Mouse (Mus musculus) spleen, postnatal 4 days (tissue): ENCODE results near the gene Tcl1b1.
"Not testable (repeated sequence)": the region's sequence is repeated elsewhere in the genome, so short reads cannot be mapped to it uniquely, and the experiment has no call there.

Experiments used
- DNase-seq, 2 experiments: peaks; one replicate each; pipeline ENCODE4 v3.0.0; 2022; ENCODE audit warnings: low spot score in 2 of 2

The Tcl1b1 gene

GRCm38 (mm10) chr12:105190743-105191142 lies 31.3 kb downstream of the Tcl1b1 start, which contains the start of gene Tcl1b3:
Tcl1b3 (plus strand) TSS chr12:105191043.
- DNase-seq, result not testable (repeated sequence)

- not testable (repeated sequence) for DNase-seq
Measured at GRCm38 (mm10) chr12:105199684-105200497, 40.4 kb downstream of the Tcl1b1 start.

DNA sequence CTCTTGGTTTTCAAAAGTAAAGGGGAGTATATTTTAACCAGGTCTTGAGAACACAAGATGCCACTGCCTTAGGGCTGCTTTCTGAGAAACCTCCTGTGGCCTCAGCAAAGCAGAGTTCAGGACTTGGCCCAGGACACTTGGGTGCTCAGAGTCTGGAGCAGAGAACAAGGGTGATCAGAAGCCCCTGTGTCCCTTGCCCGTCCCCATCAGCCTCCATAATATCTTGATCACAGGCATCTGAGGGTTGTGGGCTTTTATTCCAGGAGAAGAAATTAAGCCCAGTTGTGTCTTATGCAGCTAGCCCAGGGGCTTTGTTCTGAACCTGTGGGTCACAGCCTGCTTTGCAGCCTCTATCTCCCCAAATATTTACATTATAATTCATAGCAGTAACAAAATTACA lies 42.2 kb downstream of the Tcl1b1 start, which contains the start of gene Tcl1b4:
Tcl1b4 (plus strand) TSS at position 301 of the 400 bp plus-strand sequence.
- DNase-seq, result not testable (repeated sequence)

DNA sequence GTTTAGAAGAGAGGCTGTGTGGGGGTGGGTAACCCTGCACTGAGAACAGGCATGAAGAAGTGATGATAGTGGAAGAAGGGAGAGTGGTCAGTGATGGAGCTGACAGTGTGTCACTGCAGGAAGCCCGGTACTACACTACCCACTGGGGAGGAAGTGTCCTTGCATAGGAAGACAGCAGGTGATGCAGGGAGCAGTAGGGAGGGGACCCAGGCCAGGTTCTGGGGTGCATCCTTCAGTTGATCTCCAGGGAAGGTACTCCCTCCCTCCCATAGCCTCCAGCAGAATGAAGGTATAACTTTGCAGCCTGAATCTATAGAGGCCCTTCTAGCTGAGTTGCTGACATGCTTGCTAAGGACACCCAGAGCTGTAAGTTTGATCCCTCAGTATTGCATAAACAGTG lies 47.6 kb downstream of the Tcl1b1 start:
- DNase-seq, result no peak

DNA sequence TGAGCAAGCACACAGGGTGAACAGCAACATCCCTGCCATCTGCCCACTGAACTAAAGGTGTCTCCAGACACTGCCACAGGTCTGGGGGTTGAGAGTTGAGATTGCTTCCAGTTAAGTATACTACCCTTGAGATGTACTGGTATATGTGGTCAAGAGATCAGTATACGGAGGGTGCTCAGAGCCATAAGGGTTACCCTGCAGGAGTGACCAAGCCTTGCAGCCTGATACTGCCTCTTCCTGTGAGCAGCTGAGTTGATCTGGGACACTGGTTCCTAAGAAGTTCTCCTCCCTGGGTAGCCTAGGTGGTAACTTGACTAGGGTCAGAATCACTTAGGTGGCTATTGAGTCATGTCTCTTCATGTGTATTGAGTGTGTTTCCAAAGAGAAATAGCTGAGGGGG lies 49.0 kb downstream of the Tcl1b1 start:
- DNase-seq, result no peak

DNA sequence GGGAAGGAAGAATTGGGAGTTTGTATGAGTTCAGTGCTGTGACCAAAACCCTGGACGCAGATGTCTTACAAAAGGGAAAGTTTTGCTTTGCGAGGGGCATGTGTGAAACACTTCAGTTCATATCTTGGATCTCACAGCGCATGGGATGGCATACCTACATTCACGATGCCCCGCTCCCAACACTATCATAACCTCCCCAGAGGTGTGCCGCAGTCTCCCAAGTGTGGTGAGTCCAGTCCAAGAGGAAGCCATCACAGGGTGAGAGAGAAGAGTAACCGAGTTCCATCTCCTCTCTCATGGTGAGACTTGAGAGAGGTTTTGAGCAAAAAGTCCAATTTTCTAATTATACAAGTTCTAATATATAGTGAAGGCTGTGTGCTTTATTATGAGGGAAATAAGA lies 49.7 kb downstream of the Tcl1b1 start:
- no peak for DNase-seq
